Mouse (Mus musculus): Measurements from ENCODE around the gene Rhbg. TPM values are rescaled to one million over a fixed set of nuclear protein-coding genes. Genes with fewer than 3 reads are reported as not detected.

Gene Rhbg
- polyA plus RNA-seq, 1 experiment from 2014 or later = 0.10 TPM

DNA sequence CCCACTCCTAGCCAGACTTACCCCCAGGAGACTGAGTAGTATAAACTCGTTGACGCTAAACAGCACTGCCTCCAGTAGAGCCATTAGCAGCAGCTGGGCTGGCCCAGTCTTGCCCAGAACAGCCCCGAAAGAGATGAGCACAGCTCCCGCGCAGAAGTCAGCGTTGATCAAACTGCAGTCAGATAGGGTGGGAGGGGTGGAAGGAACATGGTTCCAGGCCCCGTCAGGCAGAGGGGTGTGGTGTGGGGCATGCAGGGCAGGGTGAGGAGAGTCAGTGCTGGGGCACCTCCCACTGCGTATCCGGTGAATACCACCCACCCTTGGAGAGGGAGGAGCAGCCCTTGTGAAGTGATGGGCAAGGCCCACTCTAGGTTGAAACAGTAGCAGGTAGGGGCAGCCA is 6.8 kb downstream of the Rhbg start:
- H3K4me2 ChIP-seq = no peak overlapping the region
- H3K36me3 ChIP-seq (ENCODE audit: control insufficient read depth, insufficient read depth, low read length) = no peaks in the 10 kb centered on the region
- no peaks in the 10 kb centered on the region for H3K9me3 ChIP-seq (replicated peaks; ENCODE audit: control insufficient read depth, low read length)
- no peak overlapping the region for H3K9ac ChIP-seq (ENCODE audit: low read depth, low read length)
- no peak overlapping the region for H3K27ac ChIP-seq (ENCODE audit: low read depth, low read length)
- no peak overlapping the region for H3K4me3 ChIP-seq (ENCODE audit: low read depth, low read length)
- 62% methylated on average over 9 of the region's 9 CpGs for WGBS (ENCODE audit: insufficient replicate concordance)
- peaks cover 35% of the 10 kb centered on the region for H3K27me3 ChIP-seq (ENCODE audit: control insufficient read depth, insufficient read depth, low read length)
- ATAC-seq (replicated peaks; ENCODE audit: insufficient number of reproducible peaks, low FRiP score, low TSS enrichment) = 0 out of 2 replicates have a peak, but pooled peaks have one; percentile 14
- H3K4me1 ChIP-seq (ENCODE audit: control insufficient read depth, insufficient read depth, low read length) = no peaks in the 10 kb centered on the region

- no peak for ATAC-seq (replicated peaks; ENCODE audit: insufficient number of reproducible peaks, low FRiP score, low TSS enrichment)
- H3K36me3 ChIP-seq (ENCODE audit: control insufficient read depth, insufficient read depth, low read length) = no peaks in the 10 kb centered on the region
- no peaks in the 10 kb centered on the region for H3K9me3 ChIP-seq (replicated peaks; ENCODE audit: control insufficient read depth, low read length)
- H3K4me3 ChIP-seq (ENCODE audit: low read depth, low read length) = no peak overlapping the region
- WGBS (ENCODE audit: insufficient replicate concordance) = 19% methylated on average over 13 of the region's 13 CpGs
- no peak overlapping the region for H3K4me2 ChIP-seq
- peaks cover 44% of the 10 kb centered on the region for H3K27me3 ChIP-seq (ENCODE audit: control insufficient read depth, insufficient read depth, low read length)
- 0 out of 2 replicates have a peak, but pooled peaks cover 4% of the 10 kb centered on the region for H3K4me1 ChIP-seq (ENCODE audit: control insufficient read depth, insufficient read depth, low read length)
- no peak overlapping the region for H3K9ac ChIP-seq (ENCODE audit: low read depth, low read length)
- H3K27ac ChIP-seq (ENCODE audit: low read depth, low read length) = no peak overlapping the region
These were observed 8.7 kb downstream of the Rhbg start for GRCm38 (mm10) chr3:88245811-88246210.

DNA sequence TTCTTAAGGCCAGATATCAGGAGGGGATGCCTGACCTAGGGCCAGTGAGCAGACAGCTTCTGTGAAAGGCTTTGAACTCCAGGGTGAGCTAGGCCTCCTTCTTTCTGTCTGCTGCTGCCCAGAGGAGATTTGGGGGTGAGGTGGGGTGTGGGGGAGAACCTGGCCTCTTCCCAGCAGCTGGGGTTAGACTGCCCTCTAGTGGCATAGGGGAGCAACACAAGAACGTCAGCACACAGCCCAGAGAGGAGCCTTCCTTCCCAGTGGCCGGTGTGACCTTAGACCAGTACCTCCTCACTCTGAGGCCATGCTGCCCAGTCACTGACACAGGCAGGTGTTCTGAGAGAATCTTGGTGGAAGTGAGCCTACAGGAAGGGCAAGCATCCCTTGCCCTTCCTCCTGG is 10.4 kb downstream of the Rhbg start:
- no peak overlapping the region for H3K27ac ChIP-seq (ENCODE audit: low read depth, low read length)
- WGBS (ENCODE audit: insufficient replicate concordance) = 11% methylated on average over 2 of the region's 2 CpGs
- H3K4me3 ChIP-seq (ENCODE audit: low read depth, low read length) = no peak overlapping the region
- H3K4me1 ChIP-seq (ENCODE audit: control insufficient read depth, insufficient read depth, low read length) = 0 out of 2 replicates have a peak, but pooled peaks cover 5% of the 10 kb centered on the region
- ATAC-seq (replicated peaks; ENCODE audit: insufficient number of reproducible peaks, low FRiP score, low TSS enrichment) = no peak
- peaks cover 62% of the 10 kb centered on the region for H3K27me3 ChIP-seq (ENCODE audit: control insufficient read depth, insufficient read depth, low read length)
- H3K36me3 ChIP-seq (ENCODE audit: control insufficient read depth, insufficient read depth, low read length) = no peaks in the 10 kb centered on the region
- no peaks in the 10 kb centered on the region for H3K9me3 ChIP-seq (replicated peaks; ENCODE audit: control insufficient read depth, low read length)
- no peak overlapping the region for H3K9ac ChIP-seq (ENCODE audit: low read depth, low read length)
- H3K4me2 ChIP-seq = no peak overlapping the region

DNA sequence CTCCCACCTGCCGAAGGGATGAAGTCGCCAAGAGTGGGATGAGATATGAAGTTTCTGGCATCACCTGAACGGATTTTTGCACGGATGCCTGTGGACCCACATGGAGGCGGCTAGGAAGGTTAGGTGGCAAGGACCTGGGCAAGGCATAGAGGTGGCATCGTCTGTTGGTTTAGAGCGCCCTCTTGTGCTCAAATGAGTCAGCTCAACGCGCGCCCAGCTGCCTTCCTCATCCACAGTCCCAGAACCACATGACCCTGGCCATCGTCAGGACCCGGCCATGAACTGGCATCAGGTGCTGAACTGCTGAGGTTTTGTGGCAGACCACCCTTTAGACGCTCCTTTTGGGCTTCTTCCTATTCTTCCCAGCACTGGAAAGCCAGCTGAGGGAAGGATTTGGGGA is 12.0 kb downstream of the Rhbg start:
- no peak overlapping the region for H3K4me2 ChIP-seq
- H3K27me3 ChIP-seq (ENCODE audit: control insufficient read depth, insufficient read depth, low read length) = peaks cover 77% of the 10 kb centered on the region
- no peak overlapping the region for H3K27ac ChIP-seq (ENCODE audit: low read depth, low read length)
- ATAC-seq (replicated peaks; ENCODE audit: insufficient number of reproducible peaks, low FRiP score, low TSS enrichment) = no peak
- H3K4me1 ChIP-seq (ENCODE audit: control insufficient read depth, insufficient read depth, low read length) = 0 out of 2 replicates have a peak, but pooled peaks cover 5% of the 10 kb centered on the region
- H3K4me3 ChIP-seq (ENCODE audit: low read depth, low read length) = no peak overlapping the region
- WGBS (ENCODE audit: insufficient replicate concordance) = 4% methylated on average over 13 of the region's 13 CpGs
- no peaks in the 10 kb centered on the region for H3K36me3 ChIP-seq (ENCODE audit: control insufficient read depth, insufficient read depth, low read length)
- no peak overlapping the region for H3K9ac ChIP-seq (ENCODE audit: low read depth, low read length)
- no peaks in the 10 kb centered on the region for H3K9me3 ChIP-seq (replicated peaks; ENCODE audit: control insufficient read depth, low read length)

DNA sequence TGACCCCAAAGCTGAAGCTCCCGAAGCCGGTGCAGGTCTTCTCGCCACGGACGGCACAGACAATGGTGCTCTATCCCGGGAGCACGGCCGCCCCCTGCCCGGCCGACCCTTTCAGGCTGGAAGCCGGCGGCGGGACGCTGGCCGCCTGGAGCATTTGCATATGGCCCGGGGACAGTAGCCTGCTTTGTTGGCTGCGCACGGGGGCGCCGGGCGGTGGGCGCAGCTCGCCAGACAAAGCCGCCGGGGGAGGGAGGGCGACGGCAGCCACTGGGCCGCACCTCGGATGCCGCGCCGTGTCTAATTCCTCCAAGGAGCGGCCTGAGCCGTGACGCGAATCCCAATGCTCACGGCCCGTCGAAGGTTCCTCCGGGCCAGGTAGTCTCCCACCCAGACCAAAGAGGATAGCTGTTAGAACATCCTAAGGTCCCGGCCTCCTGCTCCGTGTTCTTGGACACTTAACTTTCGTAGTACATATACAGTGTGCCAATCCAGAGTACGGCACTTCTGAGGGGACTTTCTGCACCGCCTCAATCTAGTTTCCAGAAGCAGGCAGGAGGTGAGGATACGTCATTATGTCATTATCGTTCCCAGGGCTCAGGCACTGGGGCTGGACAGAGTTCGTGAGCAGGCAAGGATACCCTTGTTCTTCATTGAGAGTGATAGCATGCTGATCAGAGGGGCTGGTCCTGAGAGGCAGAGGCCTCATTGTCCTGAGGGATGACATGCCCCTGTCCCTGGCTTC is 13.3 kb downstream of the Rhbg start:
- 0 out of 2 replicates have a peak overlapping the region, but pooled peaks have one; percentile 34 for H3K9ac ChIP-seq (ENCODE audit: low read depth, low read length)
- H3K4me1 ChIP-seq (ENCODE audit: control insufficient read depth, insufficient read depth, low read length) = 0 out of 2 replicates have a peak, but pooled peaks cover 5% of the 10 kb centered on the region
- no peaks in the 10 kb centered on the region for H3K36me3 ChIP-seq (ENCODE audit: control insufficient read depth, insufficient read depth, low read length)
- H3K4me3 ChIP-seq (ENCODE audit: low read depth, low read length) = peak overlapping the region; percentile 27
- no peak for ATAC-seq (replicated peaks; ENCODE audit: insufficient number of reproducible peaks, low FRiP score, low TSS enrichment)
- peaks cover 89% of the 10 kb centered on the region for H3K27me3 ChIP-seq (ENCODE audit: control insufficient read depth, insufficient read depth, low read length)
- peak overlapping the region; percentile 51 for H3K4me2 ChIP-seq
- no peak overlapping the region for H3K27ac ChIP-seq (ENCODE audit: low read depth, low read length)
- no peaks in the 10 kb centered on the region for H3K9me3 ChIP-seq (replicated peaks; ENCODE audit: control insufficient read depth, low read length)
- WGBS (ENCODE audit: insufficient replicate concordance) = 2% methylated on average over 47 of the region's 48 CpGs

DNA sequence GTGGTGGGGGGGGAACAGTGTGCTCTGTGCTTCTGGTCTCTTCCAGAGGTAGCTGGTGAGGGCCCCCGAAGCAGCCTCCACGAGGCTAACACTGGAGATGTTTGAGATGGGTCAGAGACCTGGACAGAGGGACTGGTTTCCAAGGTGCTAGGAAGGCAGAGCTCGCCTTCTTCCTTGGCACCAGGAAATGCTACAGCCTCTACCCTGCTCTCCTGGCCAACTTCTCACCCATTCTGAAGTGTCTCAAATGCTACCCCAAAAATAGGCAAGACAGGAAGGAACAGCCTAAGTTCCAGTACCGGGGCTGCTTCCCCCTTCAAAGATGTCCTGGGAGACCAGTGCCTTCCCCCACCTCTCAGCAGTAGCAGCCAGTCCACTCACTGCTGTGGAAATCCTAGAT is 15.1 kb downstream of the Rhbg start:
- WGBS (ENCODE audit: insufficient replicate concordance) = 52% methylated on average over 4 of the region's 4 CpGs
- Histone ChIP-seq H3K4me1 (ENCODE audit: control insufficient read depth, insufficient read depth, low read length) (0 out of 2 replicates have a peak, but pooled peaks cover 5% of the 10 kb centered on the region), H3K27me3 (ENCODE audit: control insufficient read depth, insufficient read depth, low read length) (peaks cover 94% of the 10 kb centered on the region), H3K36me3 (ENCODE audit: control insufficient read depth, insufficient read depth, low read length) (no peaks in the 10 kb centered on the region), H3K4me3 (ENCODE audit: low read depth, low read length) (no peak overlapping the region), H3K9me3 (replicated peaks; ENCODE audit: control insufficient read depth, low read length) (no peaks in the 10 kb centered on the region), H3K27ac (ENCODE audit: low read depth, low read length) (no peak overlapping the region), H3K4me2 (no peak overlapping the region), H3K9ac (ENCODE audit: low read depth, low read length) (no peak overlapping the region)
- ATAC-seq (replicated peaks; ENCODE audit: insufficient number of reproducible peaks, low FRiP score, low TSS enrichment) = no peak

DNA sequence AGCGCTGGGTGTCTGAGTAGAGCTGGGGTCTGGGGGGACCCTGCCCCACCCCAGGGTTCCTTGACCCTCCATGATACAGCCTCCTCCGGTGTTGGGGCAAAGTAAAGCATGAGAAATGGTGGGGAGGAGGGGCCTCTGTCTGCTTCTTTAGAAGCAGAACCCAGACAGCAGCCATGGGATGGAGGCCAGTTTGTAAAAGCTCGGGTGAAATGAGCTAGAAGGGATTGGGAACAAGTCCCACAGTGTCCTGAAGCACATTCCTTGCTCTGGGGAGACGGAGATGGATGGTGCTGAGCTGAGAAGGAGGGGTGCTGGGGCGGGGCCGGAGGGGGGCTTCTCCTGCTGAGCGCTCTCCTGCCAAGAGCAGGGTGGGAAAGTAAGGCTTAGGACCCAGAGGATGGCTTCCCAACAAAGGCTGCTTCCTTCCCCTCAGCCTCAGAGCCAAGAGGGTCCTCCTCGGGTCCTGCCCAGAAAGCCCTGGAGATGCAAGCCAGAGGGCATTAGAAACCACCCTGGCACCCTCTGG is 15.6 kb downstream of the Rhbg start:
- no peak for ATAC-seq (replicated peaks; ENCODE audit: insufficient number of reproducible peaks, low FRiP score, low TSS enrichment)
- 39% methylated on average over 7 of the region's 8 CpGs for WGBS (ENCODE audit: insufficient replicate concordance)

GRCm38 (mm10) chr3:88237556-88238194 is 16.8 kb downstream of the Rhbg start:
- ATAC-seq (replicated peaks; ENCODE audit: insufficient number of reproducible peaks, low FRiP score, low TSS enrichment) = no peak
- 8% methylated on average over 10 of the region's 10 CpGs for WGBS (ENCODE audit: insufficient replicate concordance)
- H3K4me2 ChIP-seq = no peak overlapping the region

More for the DNA sequence above, 15.6 kb downstream of the Rhbg start:
- Histone ChIP-seq H3K27ac (ENCODE audit: low read depth, low read length) (no peak overlapping the region), H3K4me2 (no peak overlapping the region), H3K9me3 (replicated peaks; ENCODE audit: control insufficient read depth, low read length) (no peaks in the 10 kb centered on the region), H3K4me3 (ENCODE audit: low read depth, low read length) (no peak overlapping the region), H3K4me1 (ENCODE audit: control insufficient read depth, insufficient read depth, low read length) (0 out of 2 replicates have a peak, but pooled peaks cover 5% of the 10 kb centered on the region), H3K36me3 (ENCODE audit: control insufficient read depth, insufficient read depth, low read length) (no peaks in the 10 kb centered on the region), H3K9ac (ENCODE audit: low read depth, low read length) (no peak overlapping the region), H3K27me3 (ENCODE audit: control insufficient read depth, insufficient read depth, low read length) (peaks cover 90% of the 10 kb centered on the region)

More at GRCm38 (mm10) chr3:88237556-88238194, 16.8 kb downstream of the Rhbg start:
- H3K36me3 ChIP-seq (ENCODE audit: control insufficient read depth, insufficient read depth, low read length) = no peaks in the 10 kb centered on the region
- H3K27me3 ChIP-seq (ENCODE audit: control insufficient read depth, insufficient read depth, low read length) = peaks cover 88% of the 10 kb centered on the region
- H3K9me3 ChIP-seq (replicated peaks; ENCODE audit: control insufficient read depth, low read length) = no peaks in the 10 kb centered on the region
- H3K9ac ChIP-seq (ENCODE audit: low read depth, low read length) = no peak overlapping the region
- no peak overlapping the region for H3K27ac ChIP-seq (ENCODE audit: low read depth, low read length)
- no peak overlapping the region for H3K4me3 ChIP-seq (ENCODE audit: low read depth, low read length)
- 0 out of 2 replicates have a peak, but pooled peaks cover 5% of the 10 kb centered on the region for H3K4me1 ChIP-seq (ENCODE audit: control insufficient read depth, insufficient read depth, low read length)
